Mouse (Mus musculus): ENCODE results near the gene R3hdm4.
"Not testable (repeated sequence)": the region's sequence is repeated elsewhere in the genome, so short reads cannot be mapped to it uniquely, and the experiment has no call there.

Gene R3hdm4

GRCm38 (mm10) chr10:79920958-79921535 lies at the start of gene R3hdm4:
Gene R3hdm4, minus strand, starts transcription at chr10:79921208.
- DNase-seq: no peak

- no peak for DNase-seq
Measured at GRCm38 (mm10) chr10:79970415-79971182, 49.6 kb upstream of the R3hdm4 start, which contains the start of gene Grin3b. Gene Grin3b, plus strand, starts transcription at chr10:79970715.

- DNase-seq: no peak
Measured at GRCm38 (mm10) chr10:79969124-79969568, 48.1 kb upstream of the R3hdm4 start.

GRCm38 (mm10) chr10:79968181-79968580 lies 47.2 kb upstream of the R3hdm4 start:
- DNase-seq: no peak

- peak; percentile 98 for DNase-seq
Measured at GRCm38 (mm10) chr10:79966886-79967400, 45.9 kb upstream of the R3hdm4 start.

- no peak for DNase-seq
Measured at GRCm38 (mm10) chr10:79965325-79965724, 44.3 kb upstream of the R3hdm4 start.

GRCm38 (mm10) chr10:79964727-79965126 lies 43.7 kb upstream of the R3hdm4 start:
- peak; percentile 91 for DNase-seq

- DNase-seq: peak; percentile 91
Measured at GRCm38 (mm10) chr10:79960671-79961294, 39.8 kb upstream of the R3hdm4 start.

- DNase-seq: peak; percentile 100
Measured at GRCm38 (mm10) chr10:79959847-79960601, 39.0 kb upstream of the R3hdm4 start, which contains the start of gene Wdr18. Gene Wdr18, plus strand, starts transcription at chr10:79960152.

GRCm38 (mm10) chr10:79959412-79959811 lies 38.4 kb upstream of the R3hdm4 start:
- DNase-seq: not testable (repeated sequence)

- peak; percentile 97 for DNase-seq
Measured at GRCm38 (mm10) chr10:79958140-79958816, 37.3 kb upstream of the R3hdm4 start.

- DNase-seq: peak; percentile 93
Measured at GRCm38 (mm10) chr10:79956643-79957154, 35.7 kb upstream of the R3hdm4 start.

GRCm38 (mm10) chr10:79955691-79956090 lies 34.7 kb upstream of the R3hdm4 start:
- peak; percentile 92 for DNase-seq

GRCm38 (mm10) chr10:79953946-79954345 lies 32.9 kb upstream of the R3hdm4 start:
- peak; percentile 94 for DNase-seq

GRCm38 (mm10) chr10:79950661-79951060 lies 29.7 kb upstream of the R3hdm4 start:
- DNase-seq: no peak

GRCm38 (mm10) chr10:79949873-79950272 lies 28.9 kb upstream of the R3hdm4 start:
- DNase-seq: no peak

GRCm38 (mm10) chr10:79947502-79947901 lies 26.5 kb upstream of the R3hdm4 start:
- DNase-seq: peak; percentile 91

- DNase-seq: no peak
Measured at GRCm38 (mm10) chr10:79946752-79947322, 25.8 kb upstream of the R3hdm4 start.

- no peak for DNase-seq
Measured at GRCm38 (mm10) chr10:79945507-79946234, 24.7 kb upstream of the R3hdm4 start.

GRCm38 (mm10) chr10:79943471-79943901 lies 22.5 kb upstream of the R3hdm4 start:
- no peak for DNase-seq

- no peak for DNase-seq
Measured at GRCm38 (mm10) chr10:79942988-79943387, 22.0 kb upstream of the R3hdm4 start.

Measured in heart, adult 11 months (tissue).